Mouse (Mus musculus): ENCODE results near the gene Il2rb. TPM values are rescaled to one million over a fixed set of nuclear protein-coding genes. Genes with fewer than 3 reads are reported as not detected.

Gene Il2rb
- 0.24 and 0.30 TPM in 2 replicates for polyA plus RNA-seq (2015; fragmentation: Nextera tagmentation; extraction: Ambion mirVana)

GRCm38 (mm10) chr15:78494968-78495406 lies at the start of gene Il2rb:
TSS of gene Il2rb (minus strand) at chr15:78495271.
- no peak within 1 kb of the TSS for H3K4me2 ChIP-seq (replicated peaks; ENCODE audit: low read depth)
- no peaks in the 10 kb centered on the region for H3K36me3 ChIP-seq (ENCODE audit: control insufficient read depth, insufficient read depth, low read length)
- H3K27ac ChIP-seq (replicated peaks) = no peak within 1 kb of the TSS
- H3K27me3 ChIP-seq (ENCODE audit: control insufficient read depth, insufficient read depth, low read length) = no peaks in the 10 kb centered on the region
- H3K9me3 ChIP-seq (ENCODE audit: control insufficient read depth, low read length) = no peaks in the 10 kb centered on the region
- 89% methylated on average over 11 of the region's 11 CpGs for WGBS
- TF ChIP-seq CTCF (IDR thresholded peaks at IDR 0.05; ENCODE audit: low read depth) (no peak), EP300 (optimal IDR thresholded peaks at IDR 0.05) (no peak)
- no peak within 1 kb of the TSS for H3K4me3 ChIP-seq (ENCODE audit: low read depth, low read length)
- DNase-seq (ENCODE audit: low spot score) = no peak
- H3K9ac ChIP-seq (ENCODE audit: low read length) = no peak within 1 kb of the TSS
- ATAC-seq (ENCODE audit: low FRiP score, low TSS enrichment) = no peak
- no peaks in the 10 kb centered on the region for H3K4me1 ChIP-seq (replicated peaks; ENCODE audit: control insufficient read depth, insufficient read depth)

GRCm38 (mm10) chr15:78544561-78545001 lies 49.5 kb upstream of the Il2rb start, which contains the start of gene Sstr3:
TSS of gene Sstr3 (minus strand) at chr15:78544685.
- Histone ChIP-seq H3K4me1 (replicated peaks; ENCODE audit: control insufficient read depth, insufficient read depth) (no peaks in the 10 kb centered on the region), H3K9me3 (ENCODE audit: control insufficient read depth, low read length) (no peaks in the 10 kb centered on the region), H3K27me3 (ENCODE audit: control insufficient read depth, insufficient read depth, low read length) (no peaks in the 10 kb centered on the region), H3K9ac (ENCODE audit: low read length) (no peak within 1 kb of the TSS), H3K4me3 (ENCODE audit: low read depth, low read length) (no peak within 1 kb of the TSS), H3K36me3 (ENCODE audit: control insufficient read depth, insufficient read depth, low read length) (no peaks in the 10 kb centered on the region), H3K27ac (replicated peaks) (no peak within 1 kb of the TSS), H3K4me2 (replicated peaks; ENCODE audit: low read depth) (0 out of 2 replicates have a peak within 1 kb of the TSS, but pooled peaks have one; percentile 5)
- ATAC-seq (ENCODE audit: low FRiP score, low TSS enrichment) (no peak), DNase-seq (ENCODE audit: low spot score) (no peak)
- no peak for TF ChIP-seq EP300 (optimal IDR thresholded peaks at IDR 0.05)
- TF ChIP-seq CTCF (IDR thresholded peaks at IDR 0.05; ENCODE audit: low read depth) = no peak
- WGBS = 10% methylated on average over 14 of the region's 14 CpGs

GRCm38 (mm10) chr15:78544041-78544440 lies 49.0 kb upstream of the Il2rb start:
- whole genome bisulfite sequencing = 72% methylated on average over 15 of the region's 15 CpGs
- no peaks in the 10 kb centered on the region for H3K4me1 ChIP-seq (replicated peaks; ENCODE audit: control insufficient read depth, insufficient read depth)

GRCm38 (mm10) chr15:78542767-78543303 lies 47.8 kb upstream of the Il2rb start:
- no peak for DNase-seq (ENCODE audit: low spot score)
- Histone ChIP-seq H3K4me3 (ENCODE audit: low read depth, low read length) (no peak overlapping the region), H3K4me2 (replicated peaks; ENCODE audit: low read depth) (no peak overlapping the region), H3K9me3 (ENCODE audit: control insufficient read depth, low read length) (no peaks in the 10 kb centered on the region), H3K4me1 (replicated peaks; ENCODE audit: control insufficient read depth, insufficient read depth) (no peaks in the 10 kb centered on the region), H3K36me3 (ENCODE audit: control insufficient read depth, insufficient read depth, low read length) (no peaks in the 10 kb centered on the region), H3K9ac (ENCODE audit: low read length) (no peak overlapping the region), H3K27me3 (ENCODE audit: control insufficient read depth, insufficient read depth, low read length) (no peaks in the 10 kb centered on the region), H3K27ac (replicated peaks) (no peak overlapping the region)
- no peak for ATAC-seq (ENCODE audit: low FRiP score, low TSS enrichment)
- no peak for TF ChIP-seq EP300 (optimal IDR thresholded peaks at IDR 0.05)
- no peak for TF ChIP-seq CTCF (IDR thresholded peaks at IDR 0.05; ENCODE audit: low read depth)
- WGBS = 57% methylated on average over 7 of the region's 7 CpGs

More at GRCm38 (mm10) chr15:78544041-78544440, 49.0 kb upstream of the Il2rb start:
- Histone ChIP-seq H3K27ac (replicated peaks) (no peak overlapping the region), H3K9me3 (ENCODE audit: control insufficient read depth, low read length) (no peaks in the 10 kb centered on the region), H3K4me2 (replicated peaks; ENCODE audit: low read depth) (no peak overlapping the region), H3K36me3 (ENCODE audit: control insufficient read depth, insufficient read depth, low read length) (no peaks in the 10 kb centered on the region), H3K4me3 (ENCODE audit: low read depth, low read length) (no peak overlapping the region), H3K9ac (ENCODE audit: low read length) (no peak overlapping the region), H3K27me3 (ENCODE audit: control insufficient read depth, insufficient read depth, low read length) (no peaks in the 10 kb centered on the region)
- TF ChIP-seq CTCF (IDR thresholded peaks at IDR 0.05; ENCODE audit: low read depth) = no peak
- no peak for TF ChIP-seq EP300 (optimal IDR thresholded peaks at IDR 0.05)
- no peak for ATAC-seq (ENCODE audit: low FRiP score, low TSS enrichment)
- DNase-seq (ENCODE audit: low spot score) = no peak

- 79% methylated on average over 3 of the region's 3 CpGs for WGBS
Measured at GRCm38 (mm10) chr15:78542098-78542766, 47.2 kb upstream of the Il2rb start.

GRCm38 (mm10) chr15:78541606-78542005 lies 46.5 kb upstream of the Il2rb start:
- no peaks in the 10 kb centered on the region for H3K36me3 ChIP-seq (ENCODE audit: control insufficient read depth, insufficient read depth, low read length)
- 33% methylated on average over 3 of the region's 3 CpGs for WGBS
- no peaks in the 10 kb centered on the region for H3K9me3 ChIP-seq (ENCODE audit: control insufficient read depth, low read length)
- 0 out of 2 replicates have a peak, but pooled peaks have one; percentile 18 for ATAC-seq (ENCODE audit: low FRiP score, low TSS enrichment)
- no peak overlapping the region for H3K9ac ChIP-seq (ENCODE audit: low read length)
- H3K4me3 ChIP-seq (ENCODE audit: low read depth, low read length) = no peak overlapping the region
- no peaks in the 10 kb centered on the region for H3K4me1 ChIP-seq (replicated peaks; ENCODE audit: control insufficient read depth, insufficient read depth)
- no peak overlapping the region for H3K4me2 ChIP-seq (replicated peaks; ENCODE audit: low read depth)
- no peak for DNase-seq (ENCODE audit: low spot score)
- H3K27ac ChIP-seq (replicated peaks) = no peak overlapping the region
- TF ChIP-seq EP300 (optimal IDR thresholded peaks at IDR 0.05) = no peak
- no peak for TF ChIP-seq CTCF (IDR thresholded peaks at IDR 0.05; ENCODE audit: low read depth)
- no peaks in the 10 kb centered on the region for H3K27me3 ChIP-seq (ENCODE audit: control insufficient read depth, insufficient read depth, low read length)

More at GRCm38 (mm10) chr15:78542098-78542766, 47.2 kb upstream of the Il2rb start:
- Histone ChIP-seq H3K36me3 (ENCODE audit: control insufficient read depth, insufficient read depth, low read length) (no peaks in the 10 kb centered on the region), H3K27me3 (ENCODE audit: control insufficient read depth, insufficient read depth, low read length) (no peaks in the 10 kb centered on the region), H3K4me1 (replicated peaks; ENCODE audit: control insufficient read depth, insufficient read depth) (no peaks in the 10 kb centered on the region), H3K9ac (ENCODE audit: low read length) (no peak overlapping the region), H3K9me3 (ENCODE audit: control insufficient read depth, low read length) (no peaks in the 10 kb centered on the region), H3K4me2 (replicated peaks; ENCODE audit: low read depth) (no peak overlapping the region), H3K4me3 (ENCODE audit: low read depth, low read length) (no peak overlapping the region), H3K27ac (replicated peaks) (no peak overlapping the region)
- no peak for DNase-seq (ENCODE audit: low spot score)
- TF ChIP-seq CTCF (IDR thresholded peaks at IDR 0.05; ENCODE audit: low read depth) (no peak), EP300 (optimal IDR thresholded peaks at IDR 0.05) (no peak)
- ATAC-seq (ENCODE audit: low FRiP score, low TSS enrichment) = no peak

Data from stomach, postnatal 0 days (tissue).